Mouse (Mus musculus) testis, adult 2 months (tissue): ENCODE data around the gene Trim40. TPM values are rescaled to one million over a fixed set of nuclear protein-coding genes. Genes with fewer than 3 reads are reported as not detected.

Experiments
- H3K27ac ChIP-seq: fragments of 200-500 bp; 2 replicates; pipeline ENCODE4 v1.5.1; 2012; ENCODE audit warnings: low read depth, low read length; ENCODE audit not compliant: control insufficient read depth, insufficient read depth
- H3K27me3 ChIP-seq: fragments of 200-500 bp; 2 replicates; pipeline ENCODE4 v1.6.1; 2012; ENCODE audit warnings: mild to moderate bottlenecking, low read length, moderate library complexity; ENCODE audit not compliant: control insufficient read depth, insufficient read depth
- H3K36me3 ChIP-seq: fragments of 200-500 bp; 2 replicates; pipeline ENCODE4 v1.6.1; 2012; ENCODE audit warnings: mild to moderate bottlenecking, low read length; ENCODE audit not compliant: control insufficient read depth, insufficient read depth
- H3K4me1 ChIP-seq: fragments of 200-500 bp; 2 replicates; pipeline ENCODE4 v1.6.1; 2012; ENCODE audit warnings: low read length; ENCODE audit not compliant: control insufficient read depth, insufficient read depth
- H3K4me3 ChIP-seq: fragments of 200-500 bp; 2 replicates; pipeline ENCODE4 v1.5.1; 2012; ENCODE audit warnings: low read depth, mild to moderate bottlenecking, low read length, moderate library complexity, mixed read lengths; ENCODE audit not compliant: control insufficient read depth
- CTCF ChIP-seq: fragments of 200-500 bp; IDR thresholded peaks from 2 replicates; pipeline ENCODE4 v1.5.1; 2012; ENCODE audit warnings: low read depth, mild to moderate bottlenecking, inconsistent platforms, low read length, moderate library complexity; ENCODE audit not compliant: control insufficient read depth, insufficient read depth, insufficient replicate concordance
- POLR2A ChIP-seq: fragments of 200-500 bp; IDR thresholded peaks from 2 replicates; pipeline ENCODE4 v1.6.1; 2012; ENCODE audit warnings: low read depth, mild to moderate bottlenecking, inconsistent platforms, low read length, moderate library complexity; ENCODE audit not compliant: control insufficient read depth
- polyA plus RNA-seq: library from polyadenylated mRNA; depleted of rRNA; stranded (reverse); fragments of >200 nt; gene quantifications from 2 replicates; pipeline ENCODE4 v1.2.3, GENCODE M21; 2012; rRNA removed

Trim40 gene
- polyA plus RNA-seq, 1 experiment: not detected

DNA sequence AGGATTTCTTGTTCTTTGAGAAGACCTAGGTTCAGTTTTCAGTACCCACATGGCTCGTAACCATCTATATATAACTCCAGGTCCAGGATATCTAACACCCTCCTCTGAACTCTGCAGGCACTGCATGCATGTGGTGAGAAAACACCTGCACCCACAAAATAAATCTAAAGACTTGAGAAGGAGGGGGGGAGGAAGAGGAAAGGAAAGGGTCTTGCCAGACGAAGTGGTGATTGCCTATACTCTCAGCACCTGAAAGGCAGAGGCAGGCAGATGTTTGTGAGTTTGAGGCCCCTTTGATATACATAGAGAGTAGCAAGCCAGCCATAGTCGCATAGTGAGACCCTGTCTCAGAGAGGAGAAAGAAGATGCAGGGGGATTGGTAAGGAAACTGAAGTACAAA, 50.0 kb downstream of the Trim40 start:
- Histone ChIP-seq H3K4me3 (no peak overlapping the region), H3K4me1 (peaks cover 6% of the 10 kb centered on the region), H3K36me3 (no peaks in the 10 kb centered on the region), H3K27me3 (no peaks in the 10 kb centered on the region), H3K27ac (no peak overlapping the region; the same call in 1 of the 2 replicates)
- no peak for TF ChIP-seq CTCF
- no peak for TF ChIP-seq POLR2A

GRCm38 (mm10) chr17:36839001-36839400, 50.9 kb downstream of the Trim40 start:
- no peak for TF ChIP-seq CTCF
- TF ChIP-seq POLR2A: no peak
- Histone ChIP-seq H3K4me1 (peaks cover 6% of the 10 kb centered on the region), H3K4me3 (no peak overlapping the region), H3K27me3 (no peaks in the 10 kb centered on the region), H3K36me3 (no peaks in the 10 kb centered on the region), H3K27ac (no peak overlapping the region)

DNA sequence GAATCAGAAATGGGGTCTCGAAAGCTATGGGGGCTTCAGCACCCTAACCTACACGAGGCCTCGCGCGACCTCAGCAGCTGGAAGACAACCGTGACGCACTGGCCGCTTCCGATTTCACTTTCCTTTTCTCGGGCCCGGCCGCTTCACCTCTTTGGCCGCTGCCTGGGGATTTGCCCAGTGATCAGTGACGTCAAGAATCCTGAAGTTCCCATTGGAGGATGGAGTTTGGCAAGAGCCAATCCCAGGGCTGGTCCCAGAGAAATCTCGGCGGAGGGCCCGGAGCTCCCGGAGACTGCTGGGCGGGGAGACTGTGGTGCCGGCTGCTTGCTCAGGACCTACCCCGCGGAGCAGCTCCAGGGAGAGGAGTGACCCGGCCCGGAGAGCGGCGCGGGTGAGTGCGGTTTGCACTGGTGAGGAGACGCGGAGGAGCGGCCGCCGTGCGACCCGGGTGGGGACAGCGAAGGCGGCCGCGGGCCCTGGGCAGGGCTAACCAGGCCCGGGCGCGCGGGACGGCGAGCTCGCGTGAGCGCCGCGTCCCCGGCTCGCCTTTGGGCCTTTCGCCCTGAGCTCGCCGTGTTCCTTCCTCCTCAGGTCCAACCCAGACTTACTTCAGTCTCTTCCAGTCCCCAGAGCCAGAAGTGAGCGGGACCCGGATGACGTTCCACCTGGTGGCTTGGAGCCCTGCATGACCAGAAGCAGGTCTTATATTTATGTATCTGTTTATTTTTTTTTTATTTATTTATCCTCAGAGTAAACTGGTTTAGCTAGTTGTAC, 52.9 kb downstream of the Trim40 start, which contains the start of gene Trim26:
TSS of gene Trim26 (plus strand) at position 261 of the 774 bp plus-strand sequence.
- Histone ChIP-seq H3K4me1 (peaks cover 6% of the 10 kb centered on the region), H3K27me3 (no peaks in the 10 kb centered on the region), H3K4me3 (peak within 1 kb of the TSS; percentile 94), H3K27ac (peak within 1 kb of the TSS; percentile 82), H3K36me3 (no peaks in the 10 kb centered on the region)
- TF ChIP-seq CTCF: no peak
- peak; percentile 81 for TF ChIP-seq POLR2A

DNA sequence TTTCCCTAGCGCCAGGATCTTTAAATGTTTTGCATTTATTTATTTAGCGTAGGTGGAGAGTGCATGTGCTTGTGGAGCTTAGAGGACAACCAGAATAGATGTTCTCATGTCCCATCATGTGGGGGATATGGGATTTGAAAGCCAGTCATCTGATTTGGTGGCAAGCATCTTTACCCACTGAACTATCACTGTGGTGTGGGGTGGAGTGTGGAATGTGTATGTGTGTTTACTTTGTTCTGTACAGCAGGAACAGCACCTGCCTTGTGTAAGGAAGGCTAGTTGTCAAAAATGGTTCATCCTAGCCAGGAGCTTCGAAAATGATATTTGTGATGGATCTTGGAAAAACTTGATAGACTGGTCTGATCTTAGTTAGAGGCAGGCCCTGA, 53.5 kb downstream of the Trim40 start:
- Histone ChIP-seq H3K4me1 (peaks cover 6% of the 10 kb centered on the region), H3K27me3 (no peaks in the 10 kb centered on the region), H3K4me3 (peak overlapping the region; percentile 81), H3K27ac (peak overlapping the region; percentile 71), H3K36me3 (no peaks in the 10 kb centered on the region)
- TF ChIP-seq CTCF (no peak), POLR2A (no peak)

GRCm38 (mm10) chr17:36835591-36836426, 54.1 kb downstream of the Trim40 start:
- H3K4me1 ChIP-seq: peaks cover 6% of the 10 kb centered on the region
- H3K27me3 ChIP-seq: no peaks in the 10 kb centered on the region
- TF ChIP-seq POLR2A: no peak
- TF ChIP-seq CTCF: no peak
- H3K27ac ChIP-seq: peak overlapping the region; percentile 71
- H3K4me3 ChIP-seq: no peak overlapping the region; the same call in 1 of the 2 replicates
- H3K36me3 ChIP-seq: no peaks in the 10 kb centered on the region

DNA sequence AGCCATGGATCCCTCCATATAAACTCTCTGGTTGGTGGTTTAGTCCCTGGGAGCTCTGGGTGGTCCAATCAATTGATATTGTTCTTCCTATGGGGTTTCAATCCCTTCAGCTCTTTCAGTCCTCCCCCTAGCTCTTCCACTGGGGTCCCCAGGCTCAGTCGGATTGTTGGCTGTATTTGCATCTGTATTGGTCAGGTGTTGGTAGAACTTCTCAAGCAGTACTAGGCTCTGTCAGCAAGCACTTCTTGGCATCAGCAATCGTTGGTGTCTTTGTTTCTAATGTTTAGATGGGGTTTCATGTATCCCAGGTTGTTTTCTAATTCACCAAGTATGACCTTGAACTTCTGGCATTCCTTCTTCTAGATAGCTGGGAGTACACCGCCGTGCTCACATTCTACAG, 57.2 kb downstream of the Trim40 start:
- no peak for TF ChIP-seq CTCF
- no peak for TF ChIP-seq POLR2A
- no peak overlapping the region for H3K27ac ChIP-seq

More for the DNA sequence above, 57.2 kb downstream of the Trim40 start:
- Histone ChIP-seq H3K4me1 (peaks cover 6% of the 10 kb centered on the region), H3K27me3 (no peaks in the 10 kb centered on the region), H3K36me3 (no peaks in the 10 kb centered on the region), H3K4me3 (no peak overlapping the region)

Other genes with a start within 250 kb of the Trim40 start
- gene H2-M9, start 247.5 kb downstream of the Trim40 start, polyA plus RNA-seq: not detected in 2 replicates
- 0.10 TPM in 1 of 2 replicates, not detected in the other for gene H2-M1, start 217.9 kb downstream of the Trim40 start, polyA plus RNA-seq
- not detected in 2 replicates for gene H2-M10.5, start 117.2 kb downstream of the Trim40 start, polyA plus RNA-seq
- not detected in 2 replicates for gene H2-M10.6, start 78.0 kb downstream of the Trim40 start, polyA plus RNA-seq
- 18.5 and 22.0 TPM in 2 replicates for gene Trim26, start 53.0 kb downstream of the Trim40 start, polyA plus RNA-seq
- gene Trim15, start 22.9 kb downstream of the Trim40 start, polyA plus RNA-seq: not detected in 2 replicates
- 0.04 TPM in 1 of 2 replicates, not detected in the other for gene Trim10, start 20.5 kb downstream of the Trim40 start, polyA plus RNA-seq
- not detected in 2 replicates for gene Trim31, start 8.0 kb upstream of the Trim40 start, polyA plus RNA-seq
- 0.32 TPM in 2 replicates for gene Rnf39, start 52.8 kb upstream of the Trim40 start, polyA plus RNA-seq
- gene Ppp1r11, start 61.6 kb upstream of the Trim40 start, polyA plus RNA-seq: 891 and 948 TPM in 2 replicates
- gene Znrd1, start 68.4 kb upstream of the Trim40 start, polyA plus RNA-seq: 51.9 and 53.2 TPM in 2 replicates
- 60.1 and 64.5 TPM in 2 replicates for gene Znrd1as, start 68.5 kb upstream of the Trim40 start, polyA plus RNA-seq
- gene 2410137M14Rik, start 91.1 kb upstream of the Trim40 start, polyA plus RNA-seq: 0.56 and 1.0 TPM in 2 replicates
- 1.6 and 2.8 TPM in 2 replicates for gene H2-M5, start 99.4 kb upstream of the Trim40 start, polyA plus RNA-seq
- 16.0 and 16.5 TPM in 2 replicates for gene Zfp57, start 111.0 kb upstream of the Trim40 start, polyA plus RNA-seq
- 0.05 TPM in 1 of 2 replicates, not detected in the other for gene Mog, start 133.3 kb upstream of the Trim40 start, polyA plus RNA-seq
- 11.4 and 12.3 TPM in 2 replicates for gene Gabbr1, start 155.8 kb upstream of the Trim40 start, polyA plus RNA-seq
- gene Olfr90, start 198.4 kb upstream of the Trim40 start, polyA plus RNA-seq: not detected in 2 replicates
- 0.11 and 0.22 TPM in 2 replicates for gene Olfr91, start 208.2 kb upstream of the Trim40 start, polyA plus RNA-seq
- not detected in 2 replicates for gene Olfr92, start 230.0 kb upstream of the Trim40 start, polyA plus RNA-seq